Mouse (Mus musculus) embryonic facial prominence, embryonic 10.5 days (tissue): ENCODE data around the gene Megf6. TPM values are rescaled to one million over a fixed set of nuclear protein-coding genes. Genes with fewer than 3 reads are reported as not detected.

Source experiments
- DNase-seq: peaks from one replicate; pipeline ENCODE4 v3.0.0-alpha.2; 2017; ENCODE audit warnings: low spot score
- H3K27ac ChIP-seq: fragments of 300-500 bp; sonication (generic); replicated peaks from 2 replicates; pipeline ENCODE4 v1.5.1; 2016; ENCODE audit warnings: mild to moderate bottlenecking
- H3K27me3 ChIP-seq: fragments of 300-500 bp; sonication (generic); replicated peaks from 2 replicates; pipeline ENCODE4 v1.6.1; 2016; ENCODE audit warnings: low read depth, mild to moderate bottlenecking; ENCODE audit not compliant: poor library complexity, severe bottlenecking
- H3K36me3 ChIP-seq: fragments of 300-500 bp; sonication (generic); replicated peaks from 2 replicates; pipeline ENCODE4 v1.6.1; 2016; ENCODE audit warnings: mild to moderate bottlenecking, moderate library complexity
- H3K4me1 ChIP-seq: fragments of 300-500 bp; sonication (generic); 2 replicates; pipeline ENCODE4 v1.6.1; 2016
- H3K4me3 ChIP-seq: fragments of 300-500 bp; sonication (generic); 2 replicates; pipeline ENCODE4 v1.5.1; 2016; ENCODE audit warnings: mild to moderate bottlenecking, moderate library complexity
- H3K9me3 ChIP-seq: fragments of 300-500 bp; sonication (generic); 2 replicates; pipeline ENCODE4 v1.6.1; 2016; ENCODE audit warnings: mild to moderate bottlenecking
- WGBS: fragments of 180-500 bp; shearing (Covaris S2); methylation state at CpG from one replicate; pipeline ENCODE4 v1.1.7; 2016; 5-methylcytosine and 5-hydroxymethylcytosine counted together
- polyA plus RNA-seq: library from polyadenylated mRNA; unstranded; fragments of >200 nt; fragmentation: Nextera tagmentation; extraction: Ambion mirVana; gene quantifications from 2 replicates; pipeline ENCODE4 v1.2.1, GENCODE M21; 2016

Gene Megf6
- polyA plus RNA-seq: 37.9 and 38.7 TPM in 2 replicates

GRCm38 (mm10) chr4:154170506-154171150, at the start of gene Megf6:
Megf6 (plus strand) TSS chr4:154170730.
- peak; percentile 94 for DNase-seq
- Histone ChIP-seq H3K27ac (peak within 1 kb of the TSS; percentile 87), H3K4me1 (peaks cover 65% of the 10 kb centered on the region), H3K4me3 (peak within 1 kb of the TSS; percentile 78), H3K27me3 (peaks cover 61% of the 10 kb centered on the region), H3K9me3 (no peaks in the 10 kb centered on the region), H3K36me3 (peaks cover 8% of the 10 kb centered on the region; the same call in 1 of the 2 replicates)
- WGBS: under 1% methylated on average over 60 of the region's 61 CpGs

- H3K27me3 ChIP-seq: peaks cover 21% of the 10 kb centered on the region
- peaks cover 6% of the 10 kb centered on the region; the same call in 1 of the 2 replicates for H3K4me1 ChIP-seq
- H3K27ac ChIP-seq: no peak overlapping the region
- no peaks in the 10 kb centered on the region for H3K36me3 ChIP-seq
- no peaks in the 10 kb centered on the region for H3K9me3 ChIP-seq
- no peak for DNase-seq
- no peak overlapping the region for H3K4me3 ChIP-seq
- 79% methylated on average over 11 of the region's 11 CpGs for WGBS
Observed at GRCm38 (mm10) chr4:154121800-154122199, 48.7 kb upstream of the Megf6 start.

GRCm38 (mm10) chr4:154122374-154122773, 48.2 kb upstream of the Megf6 start:
- 82% methylated on average over 7 of the region's 7 CpGs for WGBS
- peaks cover 25% of the 10 kb centered on the region for H3K27me3 ChIP-seq
- H3K36me3 ChIP-seq: no peaks in the 10 kb centered on the region
- no peak for DNase-seq
- no peaks in the 10 kb centered on the region for H3K9me3 ChIP-seq
- H3K27ac ChIP-seq: no peak overlapping the region
- no peak overlapping the region for H3K4me3 ChIP-seq
- H3K4me1 ChIP-seq: peaks cover 6% of the 10 kb centered on the region; the same call in 1 of the 2 replicates

GRCm38 (mm10) chr4:154123553-154123952, 47.0 kb upstream of the Megf6 start:
- DNase-seq: no peak
- 81% methylated on average over 6 of the region's 6 CpGs for WGBS
- H3K27ac ChIP-seq: no peak overlapping the region

GRCm38 (mm10) chr4:154125202-154125601, 45.3 kb upstream of the Megf6 start:
- no peaks in the 10 kb centered on the region for H3K36me3 ChIP-seq
- H3K4me1 ChIP-seq: no peaks in the 10 kb centered on the region
- no peaks in the 10 kb centered on the region for H3K9me3 ChIP-seq
- H3K27ac ChIP-seq: no peak overlapping the region
- WGBS: 76% methylated on average over 5 of the region's 5 CpGs
- no peak overlapping the region for H3K4me3 ChIP-seq
- no peak for DNase-seq
- peaks cover 42% of the 10 kb centered on the region for H3K27me3 ChIP-seq

More at GRCm38 (mm10) chr4:154123553-154123952, 47.0 kb upstream of the Megf6 start:
- Histone ChIP-seq H3K9me3 (no peaks in the 10 kb centered on the region), H3K4me1 (peaks cover 4% of the 10 kb centered on the region; the same call in 1 of the 2 replicates), H3K36me3 (no peaks in the 10 kb centered on the region), H3K27me3 (peaks cover 33% of the 10 kb centered on the region), H3K4me3 (no peak overlapping the region)

- Histone ChIP-seq H3K27me3 (peaks cover 48% of the 10 kb centered on the region), H3K4me1 (no peaks in the 10 kb centered on the region)
Observed at GRCm38 (mm10) chr4:154127273-154127672, 43.3 kb upstream of the Megf6 start.

GRCm38 (mm10) chr4:154129950-154130349, 40.6 kb upstream of the Megf6 start:
- H3K4me1 ChIP-seq: no peaks in the 10 kb centered on the region
- no peak for DNase-seq

More at GRCm38 (mm10) chr4:154127273-154127672, 43.3 kb upstream of the Megf6 start:
- Histone ChIP-seq H3K9me3 (no peaks in the 10 kb centered on the region), H3K27ac (no peak overlapping the region), H3K36me3 (no peaks in the 10 kb centered on the region), H3K4me3 (no peak overlapping the region)
- no peak for DNase-seq
- 65% methylated on average over 3 of the region's 3 CpGs for WGBS

GRCm38 (mm10) chr4:154131894-154132293, 38.6 kb upstream of the Megf6 start:
- WGBS: 80% methylated on average over 4 of the region's 4 CpGs
- DNase-seq: no peak
- Histone ChIP-seq H3K9me3 (no peaks in the 10 kb centered on the region), H3K36me3 (no peaks in the 10 kb centered on the region), H3K4me1 (no peaks in the 10 kb centered on the region), H3K4me3 (no peak overlapping the region), H3K27me3 (peaks cover 70% of the 10 kb centered on the region), H3K27ac (no peak overlapping the region)

More at GRCm38 (mm10) chr4:154129950-154130349, 40.6 kb upstream of the Megf6 start:
- Histone ChIP-seq H3K9me3 (no peaks in the 10 kb centered on the region), H3K36me3 (no peaks in the 10 kb centered on the region), H3K4me3 (no peak overlapping the region), H3K27ac (no peak overlapping the region), H3K27me3 (peaks cover 50% of the 10 kb centered on the region)

GRCm38 (mm10) chr4:154134803-154135202, 35.7 kb upstream of the Megf6 start:
- no peak for DNase-seq
- no peak overlapping the region for H3K27ac ChIP-seq
- H3K36me3 ChIP-seq: no peaks in the 10 kb centered on the region
- 62% methylated on average over 4 of the region's 4 CpGs for WGBS
- H3K9me3 ChIP-seq: no peaks in the 10 kb centered on the region
- peaks cover 82% of the 10 kb centered on the region for H3K27me3 ChIP-seq
- H3K4me1 ChIP-seq: peaks cover 6% of the 10 kb centered on the region
- H3K4me3 ChIP-seq: no peak overlapping the region

- DNase-seq: no peak
- Histone ChIP-seq H3K4me3 (no peak overlapping the region), H3K36me3 (no peaks in the 10 kb centered on the region), H3K27ac (no peak overlapping the region), H3K9me3 (no peaks in the 10 kb centered on the region), H3K27me3 (peaks cover 91% of the 10 kb centered on the region), H3K4me1 (peaks cover 23% of the 10 kb centered on the region)
- 64% methylated on average over 5 of the region's 5 CpGs for WGBS
Observed at GRCm38 (mm10) chr4:154137139-154137538, 33.4 kb upstream of the Megf6 start.

- Histone ChIP-seq H3K4me1 (peaks cover 36% of the 10 kb centered on the region), H3K4me3 (peak overlapping the region; percentile 84), H3K36me3 (no peaks in the 10 kb centered on the region), H3K27me3 (peaks cover 85% of the 10 kb centered on the region), H3K27ac (peak overlapping the region; percentile 59; the same call in 1 of the 2 replicates), H3K9me3 (no peaks in the 10 kb centered on the region)
- under 1% methylated on average over 59 of the region's 59 CpGs for WGBS
- peak; percentile 61 for DNase-seq
Observed at GRCm38 (mm10) chr4:154139671-154140181, 30.8 kb upstream of the Megf6 start.

- Histone ChIP-seq H3K27me3 (peaks cover 82% of the 10 kb centered on the region), H3K9me3 (no peaks in the 10 kb centered on the region), H3K36me3 (no peaks in the 10 kb centered on the region), H3K4me1 (peaks cover 36% of the 10 kb centered on the region), H3K27ac (peak within 1 kb of the TSS; percentile 59; the same call in 1 of the 2 replicates), H3K4me3 (peak within 1 kb of the TSS; percentile 84)
- 0% methylated on average over 4 of the region's 4 CpGs for WGBS
- DNase-seq: no peak
Observed at GRCm38 (mm10) chr4:154140182-154140212, 30.5 kb upstream of the Megf6 start, which contains the start of gene Trp73. Trp73 (minus strand) TSS chr4:154140208.

GRCm38 (mm10) chr4:154140213-154141008, 30.1 kb upstream of the Megf6 start:
- 1% methylated on average over 46 of the region's 46 CpGs for WGBS
- Histone ChIP-seq H3K4me1 (peaks cover 36% of the 10 kb centered on the region), H3K9me3 (no peaks in the 10 kb centered on the region), H3K27me3 (peaks cover 78% of the 10 kb centered on the region), H3K36me3 (no peaks in the 10 kb centered on the region; the same call in 1 of the 2 replicates), H3K4me3 (peak overlapping the region; percentile 84), H3K27ac (peak overlapping the region; percentile 59; the same call in 1 of the 2 replicates)
- DNase-seq: peak; percentile 64
